ENCODE assay signal across 8 mouse cellular contexts in the genomic region with DNA sequence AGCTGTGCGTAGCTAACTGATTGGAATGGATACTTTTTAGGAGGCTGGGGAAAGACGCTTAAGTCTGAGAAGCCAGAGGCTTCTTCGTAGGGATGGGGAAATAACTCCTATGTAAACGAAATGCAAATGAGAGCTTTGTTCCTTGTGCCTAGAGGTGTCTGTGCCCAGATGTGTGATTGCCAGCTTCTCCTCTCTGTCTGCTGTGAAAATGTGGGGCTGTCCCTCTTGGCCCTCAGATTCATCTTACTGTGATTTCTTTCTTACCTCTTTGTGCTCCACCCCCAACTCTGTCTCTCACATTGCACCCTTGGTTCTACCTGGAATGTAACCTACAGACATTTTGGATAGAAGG. TPM values are rescaled to one million over a fixed set of nuclear protein-coding genes. Genes with fewer than 3 reads are reported as not detected.
A peak's percentile ranks its signal among the peaks of the same experiment; 100 is the strongest.
DNase-seq lines count a peak whose midpoint lies in the region; ATAC-seq and TF ChIP-seq lines count a peak whose summit lies in the region.

No protein-coding gene starts in this region.

- DNase-seq in cerebellum, adult 11-12 months: peak; percentile 34
- DNase-seq in cerebellum, adult 2 months: no peak
- no peak for DNase-seq in neural tube, embryonic 11.5 days (ENCODE audit: low spot score)
- DNase-seq in neural tube, embryonic 10.5 days (ENCODE audit: extremely low spot score, low spot score): no peak
- DNase-seq in left cerebral cortex, postnatal 10 days (ENCODE audit: extremely low spot score in 1 of 2, low spot score in 2 of 2): no peak
- DNase-seq in urinary bladder, postnatal 4 days (ENCODE audit: low spot score in 2 of 2): no peak
- no peak for DNase-seq in adrenal gland, postnatal 25 days

- ATAC-seq in neural tube, embryonic 11.5 days (ENCODE audit: insufficient read depth, low FRiP score, low TSS enrichment): no peak
- no peak for ATAC-seq in liver, embryonic 12.5 days

- TF ChIP-seq POLR2A in cerebellum, adult 2 months (IDR thresholded peaks at IDR 0.05; ENCODE audit: borderline replicate concordance, insufficient read depth, low read length): no peak

- intact Hi-C loops in left cerebral cortex, postnatal 10 days (cut with DNase I): loop anchor here (5.0 kb wide), 1 partner anchor 91 kb away; no protein-coding TSS in a partner anchor

- no peaks in the 10 kb centered on the region for H3K36me3 ChIP-seq in neural tube, embryonic 11.5 days (ENCODE audit: control insufficient read depth, insufficient read depth, low read length)
- peaks cover 19% of the 10 kb centered on the region for H3K36me3 ChIP-seq in liver, embryonic 12.5 days

- no peaks in the 10 kb centered on the region for H3K9me3 ChIP-seq in neural tube, embryonic 11.5 days (ENCODE audit: control insufficient read depth, low read length)
- no peaks in the 10 kb centered on the region for H3K9me3 ChIP-seq in liver, embryonic 12.5 days (replicated peaks)

- H3K4me2 ChIP-seq in neural tube, embryonic 11.5 days (ENCODE audit: low read depth): peak overlapping the region; percentile 99
- H3K4me2 ChIP-seq in liver, embryonic 12.5 days: peak overlapping the region; percentile 98

- H3K27me3 ChIP-seq in cerebellum, adult 2 months (ENCODE audit: control insufficient read depth, insufficient read depth, low read length): no peaks in the 10 kb centered on the region
- H3K27me3 ChIP-seq in neural tube, embryonic 11.5 days (ENCODE audit: control insufficient read depth, insufficient read depth, low read length): peaks cover 14% of the 10 kb centered on the region
- H3K27me3 ChIP-seq in liver, embryonic 12.5 days (replicated peaks): peaks cover 15% of the 10 kb centered on the region

- no peak overlapping the region for H3K27ac ChIP-seq in cerebellum, adult 2 months (ENCODE audit: insufficient read depth, low read length)
- no peak overlapping the region for H3K27ac ChIP-seq in neural tube, embryonic 11.5 days (ENCODE audit: low read depth, low read length)
- H3K27ac ChIP-seq in liver, embryonic 12.5 days: no peak overlapping the region

- H3K4me1 ChIP-seq in cerebellum, adult 2 months (ENCODE audit: control insufficient read depth, insufficient read depth, low read length): no peaks in the 10 kb centered on the region
- H3K4me1 ChIP-seq in neural tube, embryonic 11.5 days (ENCODE audit: control insufficient read depth, insufficient read depth, low read length): peaks cover 28% of the 10 kb centered on the region
- H3K4me1 ChIP-seq in liver, embryonic 12.5 days: peaks cover 55% of the 10 kb centered on the region

- TF ChIP-seq CTCF in cerebellum, adult 2 months (IDR thresholded peaks at IDR 0.05; ENCODE audit: borderline replicate concordance, insufficient read depth, low read depth, low read length): no peak

- no peak overlapping the region for H3K4me3 ChIP-seq in cerebellum, adult 2 months (replicated peaks; ENCODE audit: insufficient read depth, low read depth, low read length)
- H3K4me3 ChIP-seq in neural tube, embryonic 11.5 days (ENCODE audit: low read depth, low read length): peak overlapping the region; percentile 51
- H3K4me3 ChIP-seq in liver, embryonic 12.5 days: peak overlapping the region; percentile 63

- H3K9ac ChIP-seq in neural tube, embryonic 11.5 days (ENCODE audit: low read length): no peak overlapping the region; the same call in 1 of the 2 replicates
- H3K9ac ChIP-seq in liver, embryonic 12.5 days: peak overlapping the region; percentile 81

- WGBS in cerebellum, adult 2 months: 3% methylated on average over 4 of the region's 4 CpGs
- WGBS in neural tube, embryonic 11.5 days: 3% methylated on average over 4 of the region's 4 CpGs
- WGBS in liver, embryonic 12.5 days (ENCODE audit: insufficient replicate concordance): 3% methylated on average over 4 of the region's 4 CpGs

RNA-seq across cellular contexts. Expression of a gene that starts 2.1 kb away (rescaled TPM):
- 41.3 and 43.3 TPM in 2 replicates for polyA plus RNA-seq in cerebellum, adult 2 months (2012; rRNA removed)
- polyA plus RNA-seq in neural tube, embryonic 11.5 days (2014; fragmentation: Nextera tagmentation; extraction: Ambion mirVana): 0.25 and 0.54 TPM in 2 replicates
- 1.2 and 1.6 TPM in 2 replicates for polyA plus RNA-seq in liver, embryonic 12.5 days (2016; fragmentation: Nextera tagmentation; extraction: Ambion mirVana)
- total RNA-seq in left cerebral cortex, postnatal 10 days (2021): 1 to 10 TPM; 6.9 TPM
- total RNA-seq in adrenal gland, postnatal 25 days (2021): 98.2 and 110 TPM in 2 replicates

RNA-seq across cellular contexts. Expression of a gene that starts 6.0 kb away (rescaled TPM):
- polyA plus RNA-seq in cerebellum, adult 2 months (2012; rRNA removed): 4.0 and 6.7 TPM in 2 replicates
- 0.13 and 0.73 TPM in 2 replicates for polyA plus RNA-seq in neural tube, embryonic 11.5 days (2014; fragmentation: Nextera tagmentation; extraction: Ambion mirVana)
- polyA plus RNA-seq in liver, embryonic 12.5 days (2016; fragmentation: Nextera tagmentation; extraction: Ambion mirVana): not detected in 2 replicates
- not detected for total RNA-seq in left cerebral cortex, postnatal 10 days (2021)
- total RNA-seq in adrenal gland, postnatal 25 days (2021): 3.1 TPM in 1 of 2 replicates, not detected in the other

RNA-seq across cellular contexts. Expression of a gene that starts 15.0 kb away (rescaled TPM):
- polyA plus RNA-seq in cerebellum, adult 2 months (2012; rRNA removed): 50.1 and 54.0 TPM in 2 replicates
- polyA plus RNA-seq in neural tube, embryonic 11.5 days (2014; fragmentation: Nextera tagmentation; extraction: Ambion mirVana): 29.4 and 30.9 TPM in 2 replicates
- polyA plus RNA-seq in liver, embryonic 12.5 days (2016; fragmentation: Nextera tagmentation; extraction: Ambion mirVana): 21.6 and 22.9 TPM in 2 replicates
- total RNA-seq in left cerebral cortex, postnatal 10 days (2021): 10 to 100 TPM; 31.9 to 32.7 TPM
- 34.7 and 35.4 TPM in 2 replicates for total RNA-seq in adrenal gland, postnatal 25 days (2021)

RNA-seq across cellular contexts. Expression of a gene that starts 21.6 kb away (rescaled TPM):
- 7.0 and 7.2 TPM in 2 replicates for polyA plus RNA-seq in cerebellum, adult 2 months (2012; rRNA removed)
- 432 and 463 TPM in 2 replicates for polyA plus RNA-seq in neural tube, embryonic 11.5 days (2014; fragmentation: Nextera tagmentation; extraction: Ambion mirVana)
- 310 and 316 TPM in 2 replicates for polyA plus RNA-seq in liver, embryonic 12.5 days (2016; fragmentation: Nextera tagmentation; extraction: Ambion mirVana)
- total RNA-seq in left cerebral cortex, postnatal 10 days (2021): 1 to 10 TPM; 7.4 to 8.0 TPM
- 24.8 and 26.2 TPM in 2 replicates for total RNA-seq in adrenal gland, postnatal 25 days (2021)

RNA-seq across cellular contexts. Expression of a gene that starts 21.6 kb away (rescaled TPM):
- 15.9 and 16.0 TPM in 2 replicates for polyA plus RNA-seq in cerebellum, adult 2 months (2012; rRNA removed)
- 43.9 and 48.0 TPM in 2 replicates for polyA plus RNA-seq in neural tube, embryonic 11.5 days (2014; fragmentation: Nextera tagmentation; extraction: Ambion mirVana)
- 56.8 and 63.3 TPM in 2 replicates for polyA plus RNA-seq in liver, embryonic 12.5 days (2016; fragmentation: Nextera tagmentation; extraction: Ambion mirVana)
- 10 to 100 TPM; 12.2 to 13.8 TPM for total RNA-seq in left cerebral cortex, postnatal 10 days (2021)
- total RNA-seq in adrenal gland, postnatal 25 days (2021): 74.4 and 101 TPM in 2 replicates

Comparison
In these comparisons a context has a peak if more than half of its experiments do, and no peak if none do; other contexts are left out.
1. RNA of a gene that starts 2.1 kb away (polyA plus RNA-seq): 41.3 to 43.3 TPM in cerebellum, adult 2 months; 1.2 to 1.6 TPM in liver, embryonic 12.5 days and 0.25 to 0.54 TPM in neural tube, embryonic 11.5 days; every median in the first group is over 10 times any median in the second.